Mouse (Mus musculus): ENCODE data around the gene Arhgap24.

Arhgap24 gene

DNA sequence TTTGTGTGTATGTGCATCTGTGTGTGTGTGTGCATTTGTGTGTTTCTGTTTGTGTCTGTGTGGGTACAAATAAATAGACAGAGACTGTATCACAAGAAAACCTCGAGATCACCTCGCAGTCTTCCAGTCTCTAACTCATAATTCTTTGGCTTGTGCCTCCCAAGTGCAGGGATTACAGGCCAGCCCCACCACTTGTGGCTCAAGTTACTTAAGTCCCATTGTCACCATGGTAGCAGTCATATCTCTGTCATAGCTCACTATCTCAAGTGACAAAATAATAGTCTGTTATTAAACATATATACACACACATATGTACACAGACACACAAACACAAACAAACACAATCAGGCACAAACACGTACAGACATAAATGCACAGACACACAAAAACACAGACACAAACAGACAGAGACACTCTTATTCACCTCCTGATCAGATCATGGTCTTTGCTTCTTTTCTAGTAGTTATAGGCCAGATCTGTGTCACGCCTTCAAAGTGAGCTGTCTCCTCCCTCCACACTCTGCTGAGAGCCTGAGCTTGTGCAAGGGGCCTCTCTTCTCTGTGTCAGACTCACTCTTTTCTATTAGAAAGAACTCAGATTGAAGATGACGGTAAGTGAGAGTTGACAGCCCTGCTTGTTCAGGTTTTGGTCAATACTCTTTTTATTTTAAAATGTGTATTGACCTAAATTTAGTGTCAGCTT is 261.5 kb downstream of the Arhgap24 start:
- DNase-seq (ENCODE audit: low spot score in 2 of 2) = no peak

DNA sequence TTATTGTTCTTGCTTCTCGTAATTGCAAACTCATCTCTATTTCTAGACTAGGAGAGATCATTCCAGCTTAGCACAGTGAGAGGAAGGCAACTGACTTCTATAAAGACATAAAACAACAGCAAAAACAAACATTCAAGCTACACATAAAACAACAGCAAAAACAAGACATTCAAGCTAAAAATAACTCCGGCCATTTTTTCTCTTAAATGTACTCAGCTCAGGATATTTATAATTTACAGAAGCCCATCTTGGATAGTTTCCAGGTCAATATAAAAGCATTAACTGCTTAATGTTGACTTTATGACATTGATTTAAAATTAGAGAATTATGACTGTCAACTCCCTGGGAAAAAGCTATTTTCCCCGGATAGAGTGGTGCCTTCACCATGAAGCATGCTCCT is 262.2 kb downstream of the Arhgap24 start:
- no peak for DNase-seq (ENCODE audit: low spot score in 2 of 2)

DNA sequence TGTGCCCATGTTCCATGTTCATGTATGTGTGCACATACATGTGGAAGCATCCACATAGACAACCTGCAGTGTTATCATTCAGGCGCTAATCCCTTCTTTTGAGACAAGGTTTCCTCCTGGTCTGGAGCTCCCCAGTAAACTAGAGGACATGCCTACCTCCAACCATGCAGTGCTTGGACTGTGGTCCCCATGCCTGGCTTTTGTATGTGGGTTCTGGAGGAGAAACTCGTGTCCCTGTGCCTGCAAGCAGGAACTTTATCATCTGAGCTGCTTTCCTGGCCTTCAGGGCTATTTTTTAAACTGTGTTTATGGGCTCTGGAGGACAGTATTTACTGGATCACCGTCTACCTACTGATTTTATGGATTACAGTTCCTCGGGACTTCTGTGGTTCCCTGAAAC is 262.9 kb downstream of the Arhgap24 start:
- DNase-seq (ENCODE audit: low spot score in 2 of 2) = no peak

DNA sequence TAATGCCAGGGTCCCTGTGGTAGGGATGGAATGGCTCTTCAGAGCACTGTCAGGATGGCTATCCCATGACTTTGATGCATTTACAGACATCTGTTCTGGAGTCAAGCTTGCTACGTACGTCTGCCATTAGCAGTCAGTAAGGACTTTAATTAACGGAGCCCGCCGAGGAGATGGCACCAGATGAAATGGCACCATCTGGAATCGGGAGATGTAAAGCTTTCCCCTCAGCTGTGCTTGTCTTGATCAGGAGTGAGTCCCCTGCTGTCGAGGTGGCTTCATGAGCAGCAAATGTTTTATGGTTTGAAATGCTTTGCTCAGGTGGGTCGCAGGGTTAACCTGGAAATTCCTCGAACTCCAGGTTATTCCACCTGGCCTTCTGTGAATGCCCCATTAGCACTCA is 267.0 kb downstream of the Arhgap24 start:
- DNase-seq (ENCODE audit: low spot score in 2 of 2) = no peak

DNA sequence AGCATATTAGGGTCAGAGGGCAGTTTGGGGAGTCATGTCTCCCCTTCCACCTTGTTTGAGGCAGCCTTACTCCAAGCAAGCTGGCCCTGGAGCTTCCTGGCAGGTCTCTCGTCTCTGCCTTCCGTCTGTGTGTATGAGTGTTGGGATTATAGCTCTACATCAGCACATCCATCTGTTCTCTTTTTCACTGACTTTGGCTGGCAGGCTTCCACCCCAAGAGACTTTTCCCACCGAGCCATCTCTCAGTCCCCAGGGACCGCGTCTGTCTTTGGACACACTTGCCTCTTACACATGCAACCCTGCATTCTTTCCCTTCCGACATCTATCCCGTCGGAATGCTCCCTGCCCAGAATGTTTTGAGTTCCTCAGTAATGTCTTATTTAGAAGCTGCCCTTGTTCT is 267.8 kb downstream of the Arhgap24 start:
- no peak for DNase-seq (ENCODE audit: low spot score in 2 of 2)

DNA sequence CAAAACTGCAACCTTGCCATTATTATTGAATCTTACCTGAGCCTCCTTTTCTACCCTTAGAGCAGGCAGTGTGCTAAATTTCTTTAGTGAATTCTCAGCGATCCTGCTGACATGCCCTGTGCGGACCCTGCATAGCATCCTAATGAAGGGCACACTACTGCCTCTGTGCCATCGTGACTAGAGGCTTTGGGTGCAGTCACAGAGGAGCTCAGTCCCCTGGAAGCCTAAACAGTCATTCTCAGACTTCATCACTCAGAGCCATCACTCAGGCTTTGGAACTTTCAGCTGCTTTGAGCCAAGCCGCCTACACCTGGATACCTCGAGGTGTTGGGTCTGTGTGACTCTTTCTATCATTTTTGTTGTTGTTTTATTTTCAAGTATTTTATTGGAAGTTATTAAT is 269.5 kb downstream of the Arhgap24 start:
- no peak for DNase-seq (ENCODE audit: low spot score in 2 of 2)

DNA sequence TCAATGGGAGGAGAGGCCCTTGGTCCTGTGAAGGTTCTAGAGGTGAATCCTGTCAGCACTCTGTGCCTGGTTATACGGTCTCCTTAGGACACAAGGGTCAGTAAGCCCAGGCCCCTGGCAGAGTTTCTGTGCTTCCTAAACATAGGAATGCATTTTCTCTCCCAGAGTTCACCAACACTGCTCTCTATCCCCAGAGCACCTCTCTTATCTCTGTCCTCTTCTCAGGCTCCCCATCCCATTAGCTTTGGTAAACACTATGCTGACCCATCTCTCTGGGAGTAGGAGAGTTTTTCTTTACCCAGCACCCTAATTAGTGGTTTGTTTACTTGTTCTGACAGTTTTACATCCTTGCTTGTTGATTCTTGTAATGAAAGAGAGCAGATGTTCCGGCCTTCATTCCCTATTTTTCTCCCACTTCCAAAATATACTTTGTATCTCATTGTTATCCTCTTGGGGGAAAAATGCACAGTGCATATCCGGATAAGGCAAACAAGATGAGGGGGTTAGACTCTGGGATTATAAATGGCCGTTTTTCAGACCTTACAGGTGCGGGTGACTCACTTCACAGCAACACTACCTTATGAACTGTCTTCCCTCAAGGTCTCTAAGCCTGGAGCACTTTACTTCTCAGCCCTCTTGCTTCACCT is 270.6 kb downstream of the Arhgap24 start:
- DNase-seq (ENCODE audit: low spot score in 2 of 2) = no peak

DNA sequence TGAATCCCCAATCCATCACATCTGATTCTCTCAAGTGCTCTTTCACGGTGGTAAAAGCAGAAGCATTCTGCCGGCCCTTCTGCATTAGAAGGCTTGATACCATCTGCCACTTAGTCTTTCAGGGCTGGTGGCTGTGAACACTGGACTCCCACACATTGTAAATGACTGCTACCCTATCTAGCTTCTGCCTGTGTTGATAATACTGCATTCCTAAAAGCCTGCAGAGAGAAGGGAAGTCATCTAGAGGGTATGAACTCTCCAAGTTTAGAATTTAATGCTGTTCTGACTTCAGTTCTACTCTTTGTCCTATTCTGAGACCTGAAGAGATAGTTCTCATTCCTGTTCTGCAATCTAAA is 271.1 kb downstream of the Arhgap24 start:
- no peak for DNase-seq (ENCODE audit: low spot score in 2 of 2)

DNA sequence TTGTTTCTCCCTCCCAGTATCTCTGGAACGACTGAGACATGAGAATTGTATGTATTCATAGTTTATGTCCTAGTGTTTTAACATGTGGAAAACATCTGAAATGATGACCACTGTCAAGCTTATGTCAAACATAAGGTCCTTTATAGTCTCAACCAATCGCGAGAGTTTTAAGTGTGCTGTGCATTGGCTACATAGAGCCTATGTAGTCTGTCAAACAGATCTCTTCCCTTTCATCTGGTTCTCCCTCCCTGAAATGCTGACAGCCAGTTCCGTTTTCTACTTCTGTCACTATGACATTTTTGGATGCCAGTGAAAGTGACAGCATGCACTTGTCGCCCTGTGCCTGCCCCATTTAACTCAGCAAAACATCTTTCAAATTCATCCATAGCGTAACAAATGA is 275.8 kb downstream of the Arhgap24 start:
- no peak for DNase-seq (ENCODE audit: low spot score in 2 of 2)

DNA sequence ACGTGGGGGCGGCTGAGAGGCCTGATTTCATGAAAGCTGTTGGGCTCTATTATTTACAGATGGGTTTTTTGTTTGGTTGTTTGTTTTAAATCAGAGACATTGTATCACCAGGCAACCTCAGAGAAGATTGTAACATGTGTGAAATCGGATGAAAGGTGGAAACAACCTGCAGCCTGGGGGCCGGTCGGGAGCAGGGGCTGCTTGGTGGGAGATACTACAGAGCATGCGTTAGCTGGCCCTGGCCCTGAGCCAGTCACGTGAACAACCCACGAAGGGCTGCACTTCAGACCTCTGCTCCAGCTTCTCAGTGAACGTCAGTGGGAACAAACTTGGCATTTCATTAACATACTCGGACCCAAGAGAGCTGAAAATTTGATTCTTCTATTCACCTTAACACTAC is 284.5 kb downstream of the Arhgap24 start:
- no peak for DNase-seq (ENCODE audit: low spot score in 2 of 2)

DNA sequence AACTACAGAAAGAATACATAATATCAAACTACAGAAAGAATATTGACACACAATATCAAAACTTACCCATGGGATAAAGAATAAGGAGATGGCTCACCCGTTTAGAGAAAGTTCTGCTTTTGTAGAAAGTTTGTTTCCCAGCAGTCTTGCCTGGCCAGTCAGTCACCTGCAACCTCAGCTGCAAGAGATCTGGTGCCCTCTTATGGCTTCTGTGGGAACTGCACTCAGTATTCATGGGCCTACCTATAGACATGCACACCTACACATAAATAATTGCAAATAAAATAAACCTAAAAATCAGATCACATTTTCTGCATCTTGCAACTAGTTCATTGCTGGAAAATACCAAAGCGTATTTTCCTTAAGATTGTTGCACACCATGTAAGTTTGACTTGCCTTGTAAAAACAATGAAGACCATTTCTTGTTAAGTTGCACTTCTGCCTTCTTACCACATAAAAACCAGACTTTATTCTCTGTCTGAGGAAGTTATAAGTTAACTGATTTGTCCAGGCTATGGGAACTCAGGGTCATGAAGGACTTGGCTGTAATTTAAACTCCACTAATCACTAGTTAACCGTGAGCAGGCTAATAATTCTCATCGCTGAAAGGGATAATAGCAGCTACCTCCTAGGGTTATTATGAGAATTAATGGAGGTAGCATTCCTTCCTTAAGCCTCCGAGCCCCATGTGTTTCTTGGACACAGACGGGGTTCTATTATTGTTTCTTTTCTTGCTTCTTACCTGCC is 285.3 kb downstream of the Arhgap24 start:
- DNase-seq (ENCODE audit: low spot score in 2 of 2) = no peak

DNA sequence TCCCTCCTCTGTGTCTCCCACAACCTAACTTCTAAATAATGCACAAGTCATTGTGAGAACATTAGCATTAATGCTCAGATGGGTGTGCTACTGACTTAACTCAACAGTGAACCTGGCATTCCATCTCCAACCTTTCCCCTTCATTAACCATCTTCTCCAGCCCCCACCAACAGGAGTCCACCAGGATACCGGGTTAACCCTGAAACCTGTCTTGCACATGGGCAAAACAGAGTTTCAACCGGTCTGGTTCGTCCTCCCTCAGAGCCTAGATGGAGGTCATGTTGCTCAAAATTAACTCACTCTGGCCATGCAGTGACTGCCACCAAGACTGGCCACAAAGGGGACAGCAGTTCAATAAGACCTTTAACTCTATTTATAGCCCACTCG is 285.9 kb downstream of the Arhgap24 start:
- DNase-seq (ENCODE audit: low spot score in 2 of 2) = no peak

DNA sequence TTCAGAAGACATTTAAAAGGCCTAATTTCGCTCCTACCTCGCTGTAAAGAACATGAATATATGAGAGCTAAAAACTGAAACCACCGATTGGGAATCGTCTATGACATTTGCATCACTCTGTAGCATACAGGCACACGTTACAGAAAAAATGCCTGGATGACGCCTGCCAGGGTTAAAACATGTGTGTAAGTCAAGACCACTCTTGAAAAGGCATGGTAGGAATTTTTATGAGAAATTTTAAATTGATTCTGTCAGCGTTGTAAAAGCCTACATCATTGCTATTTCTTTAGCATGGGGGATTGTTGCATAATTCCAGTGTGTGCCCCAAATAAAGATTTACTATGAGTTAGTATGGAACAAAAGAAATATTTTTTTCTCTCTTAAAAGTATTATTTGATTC is 286.6 kb downstream of the Arhgap24 start:
- no peak for DNase-seq (ENCODE audit: low spot score in 2 of 2)

DNA sequence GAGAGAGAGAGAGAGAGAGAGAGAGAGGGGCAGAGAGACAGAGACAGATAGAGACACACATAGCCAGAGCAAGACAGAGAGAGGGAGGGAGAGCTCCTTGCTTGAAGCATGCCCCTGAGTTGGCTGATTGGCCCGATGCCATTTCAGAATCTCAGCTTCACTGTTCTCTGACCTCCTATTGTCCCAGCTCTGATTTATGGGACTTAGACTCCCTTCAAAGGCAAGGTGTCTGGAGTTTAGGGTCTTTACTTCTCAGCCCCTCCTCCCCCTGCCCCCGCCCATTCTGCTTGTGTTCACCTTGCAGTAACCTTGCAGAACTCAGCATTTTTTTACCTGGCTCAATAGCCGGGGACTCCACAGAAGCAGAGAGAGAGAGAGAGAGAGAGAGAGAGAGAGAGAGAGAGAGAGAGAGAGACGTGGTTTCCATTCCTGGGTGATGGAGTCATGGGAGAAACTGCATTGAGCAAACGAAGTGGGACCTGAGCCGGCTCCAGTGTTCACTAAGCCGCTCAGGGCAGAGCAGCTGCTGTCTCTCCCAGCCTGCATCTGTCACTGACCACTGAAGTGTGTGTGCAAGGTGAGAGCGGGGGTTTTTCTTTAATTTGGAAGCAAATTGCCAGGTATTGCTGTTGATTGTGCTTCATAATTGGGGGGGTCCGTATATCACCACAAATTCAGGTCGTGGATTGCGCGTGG is 287.3 kb downstream of the Arhgap24 start:
- DNase-seq (ENCODE audit: low spot score in 2 of 2) = no peak

DNA sequence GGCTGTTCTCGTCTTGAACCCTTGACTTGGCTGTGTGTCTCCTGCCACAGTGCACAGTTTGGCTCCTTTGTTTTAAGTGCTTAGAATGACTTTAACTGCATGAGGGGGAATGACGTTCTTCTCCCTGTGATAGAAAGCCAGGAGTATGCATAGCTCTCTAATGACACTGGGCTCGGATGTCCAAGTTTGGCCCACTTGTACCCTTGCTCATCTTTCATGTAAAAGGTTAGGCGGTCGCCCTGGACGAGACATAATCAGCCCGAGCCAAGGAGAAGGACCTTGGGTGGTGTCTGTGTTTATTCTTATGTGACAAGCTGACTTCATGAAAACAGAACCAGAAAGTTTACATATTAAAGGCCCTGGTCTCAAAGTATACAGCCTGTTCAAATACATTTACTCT is 289.4 kb downstream of the Arhgap24 start:
- DNase-seq (ENCODE audit: low spot score in 2 of 2) = no peak

DNA sequence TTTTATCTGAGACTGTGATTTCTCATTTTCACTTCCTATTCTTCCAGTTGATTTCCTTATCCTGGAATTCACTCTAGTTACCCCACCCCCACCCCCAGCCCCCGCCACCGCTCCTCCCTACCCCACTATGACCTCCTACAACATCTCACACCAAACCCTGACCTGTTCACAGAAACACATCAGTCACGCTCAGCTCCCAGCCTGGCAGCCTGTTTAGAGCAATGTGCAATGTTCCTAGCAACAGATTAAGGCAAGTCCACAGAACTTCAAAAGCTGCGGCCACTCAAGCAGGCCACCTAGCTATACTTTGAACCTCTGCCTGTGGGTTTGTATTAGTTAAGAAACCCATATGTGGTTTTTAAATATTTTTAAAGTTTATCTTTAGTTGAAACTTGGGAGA is 293.3 kb downstream of the Arhgap24 start:
- no peak for DNase-seq (ENCODE audit: low spot score in 2 of 2)

DNA sequence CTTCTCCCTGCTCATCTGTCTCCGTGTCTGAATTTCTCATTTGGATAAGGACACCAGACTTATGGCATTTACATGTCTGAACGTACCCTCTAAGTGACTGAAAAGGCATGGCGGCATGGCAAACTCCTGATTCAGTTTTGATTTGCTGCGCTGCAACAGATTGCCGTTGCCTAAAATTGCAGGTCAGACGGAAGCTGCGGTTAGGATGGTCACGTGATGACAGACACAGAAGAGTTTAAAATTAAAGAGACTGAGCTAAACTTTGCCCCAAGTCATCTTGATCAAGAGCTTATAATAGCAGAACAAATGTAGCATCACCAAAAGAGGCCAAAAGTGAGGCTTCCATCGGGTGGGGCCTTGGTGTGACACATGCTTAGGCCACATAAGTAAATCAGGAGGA is 296.1 kb downstream of the Arhgap24 start:
- DNase-seq (ENCODE audit: low spot score in 2 of 2) = no peak

DNA sequence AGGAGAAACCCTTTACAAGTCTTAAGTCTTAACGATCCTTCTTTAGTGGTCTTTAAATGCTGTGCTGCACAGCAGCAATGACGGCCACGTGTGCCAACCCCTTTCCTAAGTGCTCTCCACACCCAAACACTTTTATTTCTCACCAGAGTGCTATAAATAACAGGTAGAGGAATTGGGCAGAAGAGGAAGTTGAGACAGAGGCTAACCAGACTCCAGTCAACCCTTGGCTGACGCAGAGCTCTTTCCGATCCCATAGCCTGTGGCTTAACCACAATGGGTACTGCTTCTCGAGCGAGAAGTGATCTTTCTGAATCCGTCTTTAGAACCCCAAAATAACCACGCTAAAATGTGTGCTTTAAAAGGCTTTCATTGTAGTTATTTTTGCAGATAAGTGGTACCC is 296.7 kb downstream of the Arhgap24 start:
- DNase-seq (ENCODE audit: low spot score in 2 of 2) = no peak

DNA sequence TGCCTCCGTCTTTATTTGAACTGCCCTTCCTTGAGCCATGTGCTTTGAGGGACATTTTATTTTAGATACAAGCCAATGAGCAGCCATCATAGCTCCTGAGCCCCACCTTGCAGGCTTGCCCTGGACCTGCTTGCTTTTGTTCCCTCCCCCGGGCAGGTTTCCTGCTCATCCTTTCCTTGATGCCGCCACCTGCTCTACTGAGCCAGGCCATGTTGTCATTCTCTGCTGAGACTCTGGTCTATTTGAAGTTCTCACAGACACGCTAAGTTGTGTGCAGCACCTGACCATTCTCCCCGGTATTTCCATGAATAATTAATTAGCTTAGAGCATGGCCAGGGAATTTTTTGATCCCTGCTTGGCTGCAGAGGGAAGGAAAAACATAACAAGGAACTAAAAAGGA is 297.1 kb downstream of the Arhgap24 start:
- no peak for DNase-seq (ENCODE audit: low spot score in 2 of 2)

DNA sequence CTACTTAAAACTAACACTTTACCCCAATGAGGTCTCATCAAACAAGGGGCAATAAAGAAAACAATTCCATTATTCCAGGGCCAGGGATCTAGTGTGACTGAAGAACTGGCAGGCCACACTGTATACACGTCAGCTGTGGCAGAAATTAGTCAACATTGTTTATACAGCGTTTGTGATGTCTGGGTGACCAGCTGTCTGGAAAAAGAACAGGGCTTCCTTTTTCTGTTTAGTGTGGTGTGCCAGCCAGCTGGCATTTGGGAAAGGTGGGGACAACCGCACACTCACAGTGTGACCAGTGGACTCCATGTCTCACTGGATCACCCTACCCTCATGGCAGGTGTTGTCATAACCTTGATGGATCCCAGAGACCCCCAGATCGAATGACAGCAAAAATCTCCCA is 302.4 kb downstream of the Arhgap24 start:
- DNase-seq (ENCODE audit: low spot score in 2 of 2) = no peak

DNA sequence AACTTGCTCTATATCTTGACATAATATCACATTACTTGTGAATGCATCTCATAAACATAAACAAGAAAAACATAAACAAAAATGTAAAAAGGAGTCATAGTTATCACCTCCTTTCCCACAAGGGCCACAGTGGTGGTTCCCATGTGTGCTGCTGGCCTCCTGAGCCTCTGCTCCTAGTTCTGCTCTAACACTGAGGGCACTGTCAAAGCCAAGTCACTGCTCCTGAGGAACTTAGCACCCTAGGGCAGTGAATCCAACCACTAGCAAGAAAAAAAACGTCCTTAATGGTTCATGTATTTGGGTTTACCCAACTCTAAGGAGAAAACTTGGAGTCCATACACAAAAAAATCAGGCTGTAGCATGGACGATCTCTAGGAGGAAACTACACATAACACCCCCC is 304.9 kb downstream of the Arhgap24 start:
- no peak for DNase-seq (ENCODE audit: low spot score in 2 of 2)

DNA sequence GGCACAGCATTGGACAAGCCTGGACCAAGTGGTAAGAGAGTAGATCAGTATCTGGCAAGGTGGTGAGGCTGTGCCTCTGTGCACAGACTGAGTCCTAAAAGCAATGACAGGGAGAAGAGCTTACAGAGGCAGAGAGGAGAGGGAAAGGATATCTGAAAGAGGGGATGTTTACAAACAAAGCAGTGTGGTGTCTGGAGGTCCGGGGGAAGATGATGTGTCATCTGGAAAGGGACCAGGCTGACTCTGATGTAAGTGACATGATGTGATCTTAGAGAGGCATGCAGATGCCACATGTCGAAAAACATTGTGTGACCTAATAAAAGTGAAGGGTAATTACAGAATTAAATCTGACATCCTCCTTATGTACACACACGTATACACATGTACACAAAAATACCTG is 307.2 kb downstream of the Arhgap24 start:
- DNase-seq (ENCODE audit: low spot score in 2 of 2) = no peak

DNA sequence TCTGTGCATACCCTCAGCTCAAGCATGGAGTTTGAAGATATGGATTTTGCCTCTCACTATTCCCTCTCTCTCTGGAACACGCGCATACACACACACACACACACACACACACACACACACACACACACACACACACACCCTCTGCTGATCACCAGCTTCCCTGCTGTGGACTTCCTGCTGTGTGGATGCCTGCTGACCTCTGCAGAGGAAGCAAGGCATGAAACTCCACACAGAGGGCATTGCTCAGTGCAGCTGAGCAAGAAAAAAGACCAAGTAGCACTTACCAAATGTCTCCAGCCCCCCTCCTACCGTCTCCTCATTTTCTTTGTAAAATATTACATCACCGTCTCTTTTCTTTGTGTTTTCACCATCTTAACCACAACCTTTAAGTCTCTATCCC is 310.1 kb downstream of the Arhgap24 start:
- DNase-seq (ENCODE audit: low spot score in 2 of 2) = no peak
